Mouse (Mus musculus): ENCODE data around the gene Tbcd. TPM values are rescaled to one million over a fixed set of nuclear protein-coding genes. Genes with fewer than 3 reads are reported as not detected.

Tbcd gene
- total RNA-seq, 2 experiments from 2014 or later = 14.7 to 15.6 TPM

DNA sequence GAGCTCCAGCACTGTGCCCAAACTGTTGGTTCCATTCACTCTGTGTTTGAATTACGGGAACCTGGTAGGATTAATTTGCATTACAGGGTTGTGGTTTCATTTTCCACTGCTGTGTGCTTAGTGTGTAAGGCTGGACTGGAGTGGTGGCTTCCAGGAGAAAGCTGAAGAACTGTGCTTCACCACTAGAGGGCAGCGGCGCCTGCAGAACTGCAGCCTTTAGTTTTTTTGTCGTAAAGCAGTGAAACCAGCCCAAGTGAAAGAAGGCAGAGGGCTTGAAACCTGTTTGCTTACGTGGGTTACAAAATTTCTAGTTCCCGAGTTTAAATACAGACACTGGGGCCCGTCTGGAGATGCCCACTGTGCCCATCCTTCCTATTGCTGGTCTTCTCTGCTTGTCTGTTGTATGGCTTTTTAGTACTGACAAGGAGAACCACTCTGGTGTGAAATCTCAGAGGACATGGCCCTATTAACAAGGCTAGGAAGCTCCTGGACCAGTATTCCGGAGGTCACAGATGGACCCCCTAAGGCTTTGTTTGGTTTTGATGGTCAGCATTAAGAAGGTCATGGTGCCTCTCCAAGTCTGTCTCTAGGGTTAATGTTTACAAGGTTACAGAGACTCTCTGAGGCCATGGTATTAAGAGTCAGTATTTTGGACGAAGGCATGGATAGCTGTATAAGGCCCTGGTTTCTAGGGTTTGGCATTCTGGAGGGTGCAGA is 24.1 kb downstream of the Tbcd start:
- DNase-seq (ENCODE audit: low spot score) = peak; percentile 72

- no peak for DNase-seq (ENCODE audit: low spot score)
Measured at GRCm38 (mm10) chr11:121479476-121480203, 27.9 kb downstream of the Tbcd start.

DNA sequence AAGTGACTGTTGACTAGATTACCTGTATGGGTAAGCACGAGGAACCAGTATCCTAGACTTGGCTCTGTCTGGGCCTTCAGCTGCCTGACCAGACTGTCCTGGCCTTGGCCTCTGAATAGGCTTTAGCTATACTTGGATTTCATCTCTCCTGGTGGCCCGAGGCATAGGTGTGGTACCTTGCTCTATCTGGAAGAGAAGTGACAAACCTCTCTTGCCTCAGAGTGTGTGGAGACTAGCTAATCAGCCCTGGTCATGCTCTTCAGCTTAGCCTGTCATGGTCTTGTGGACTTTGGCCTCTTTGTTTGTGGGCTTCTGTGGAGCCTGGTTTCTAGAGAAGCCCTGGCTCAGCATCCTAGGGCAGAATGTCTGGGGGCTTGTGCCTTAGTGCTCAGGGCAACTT is 29.4 kb downstream of the Tbcd start:
- no peak for DNase-seq (ENCODE audit: low spot score)

DNA sequence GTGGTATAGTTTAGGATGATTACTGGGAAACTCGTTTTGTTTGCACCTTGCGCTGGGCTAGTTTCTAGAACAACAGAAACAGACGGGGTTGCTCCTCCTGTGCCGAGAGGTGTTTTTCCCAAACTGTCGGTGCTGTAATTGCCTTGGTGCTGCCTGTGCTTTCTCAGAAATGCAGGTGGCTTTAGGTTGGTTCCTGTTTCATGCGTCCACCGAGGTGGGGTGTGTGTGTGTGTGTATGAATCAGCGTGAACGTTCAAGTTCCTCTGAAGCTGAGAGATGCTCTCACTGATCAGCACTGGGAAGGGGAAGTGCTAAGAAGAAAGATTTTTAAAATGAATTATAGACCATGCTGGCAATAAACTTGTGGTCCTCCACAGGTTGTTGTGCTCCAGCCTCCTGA is 34.1 kb downstream of the Tbcd start:
- DNase-seq (ENCODE audit: low spot score) = no peak

DNA sequence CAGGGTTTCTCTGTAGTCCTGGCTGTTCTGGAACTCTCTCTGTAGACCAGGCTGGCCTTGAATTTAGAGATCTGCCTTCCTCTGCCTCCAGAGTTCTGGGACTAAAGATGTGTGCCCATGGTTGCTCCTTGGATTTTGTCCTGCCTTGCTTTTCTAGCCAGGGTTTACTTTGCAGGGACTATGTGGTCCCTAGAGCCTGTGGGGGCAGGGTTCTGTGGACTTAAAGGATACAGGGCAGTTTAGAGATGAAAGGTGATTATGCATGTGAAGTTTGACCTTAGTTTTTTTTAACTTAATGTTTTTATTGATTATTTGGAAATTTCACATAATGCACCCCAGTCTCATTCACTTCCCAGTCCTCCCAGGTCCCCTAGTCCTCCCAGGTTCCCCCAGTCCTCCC is 38.9 kb downstream of the Tbcd start:
- DNase-seq (ENCODE audit: low spot score) = no peak

DNA sequence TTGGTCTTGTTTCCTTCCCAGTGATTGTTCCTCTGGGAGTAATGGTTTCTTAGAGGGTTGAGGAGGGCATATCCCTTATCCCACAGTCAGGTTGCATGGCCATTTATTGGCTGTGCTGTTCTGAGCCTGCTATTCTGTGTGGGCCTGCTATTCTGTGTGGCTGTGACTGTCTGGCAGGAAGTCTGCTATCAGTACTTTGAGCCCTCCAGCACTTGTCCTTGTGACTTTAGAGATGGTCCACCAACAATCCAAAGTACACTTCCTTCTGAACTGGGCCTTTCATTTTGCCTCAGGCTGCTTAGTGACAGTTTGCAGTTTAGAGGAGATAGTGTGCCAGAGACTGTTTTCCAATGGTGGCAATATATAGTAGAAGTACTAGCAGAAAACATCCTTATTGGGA is 48.8 kb downstream of the Tbcd start:
- DNase-seq (ENCODE audit: low spot score) = no peak

- no peak for DNase-seq (ENCODE audit: low spot score)
Measured at GRCm38 (mm10) chr11:121501525-121501924, 49.8 kb downstream of the Tbcd start.

- no peak for DNase-seq (ENCODE audit: low spot score)
Measured at GRCm38 (mm10) chr11:121502000-121502860, 50.5 kb downstream of the Tbcd start.

DNA sequence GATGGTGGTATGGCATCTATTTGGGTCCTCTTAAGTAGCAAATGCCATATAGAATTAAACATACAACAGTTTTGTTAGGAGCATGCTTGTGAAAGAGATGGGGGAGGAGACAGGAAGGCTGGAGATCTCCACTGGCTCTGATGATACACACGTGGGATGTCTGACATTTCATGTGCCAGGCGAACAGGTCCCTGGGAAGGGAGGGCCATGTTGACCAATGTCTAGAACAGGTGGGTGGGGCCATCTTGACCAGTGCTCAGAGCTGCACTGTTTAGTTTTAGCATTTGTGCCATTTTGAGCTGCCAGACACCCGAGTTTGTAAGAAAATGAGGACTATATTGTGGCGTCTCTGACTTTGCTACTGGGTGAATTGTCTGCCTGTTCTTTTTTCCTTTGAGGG is 56.7 kb downstream of the Tbcd start:
- no peak for DNase-seq (ENCODE audit: low spot score)

- no peak for DNase-seq (ENCODE audit: low spot score)
Measured at GRCm38 (mm10) chr11:121510512-121511246, 58.9 kb downstream of the Tbcd start.

GRCm38 (mm10) chr11:121512896-121513572 is 61.3 kb downstream of the Tbcd start:
- no peak for DNase-seq (ENCODE audit: low spot score)

GRCm38 (mm10) chr11:121515996-121516395 is 64.2 kb downstream of the Tbcd start:
- no peak for DNase-seq (ENCODE audit: low spot score)

GRCm38 (mm10) chr11:121516906-121517305 is 65.2 kb downstream of the Tbcd start:
- DNase-seq (ENCODE audit: low spot score) = no peak

GRCm38 (mm10) chr11:121517687-121518465 is 66.1 kb downstream of the Tbcd start:
- DNase-seq (ENCODE audit: low spot score) = peak; percentile 16

DNA sequence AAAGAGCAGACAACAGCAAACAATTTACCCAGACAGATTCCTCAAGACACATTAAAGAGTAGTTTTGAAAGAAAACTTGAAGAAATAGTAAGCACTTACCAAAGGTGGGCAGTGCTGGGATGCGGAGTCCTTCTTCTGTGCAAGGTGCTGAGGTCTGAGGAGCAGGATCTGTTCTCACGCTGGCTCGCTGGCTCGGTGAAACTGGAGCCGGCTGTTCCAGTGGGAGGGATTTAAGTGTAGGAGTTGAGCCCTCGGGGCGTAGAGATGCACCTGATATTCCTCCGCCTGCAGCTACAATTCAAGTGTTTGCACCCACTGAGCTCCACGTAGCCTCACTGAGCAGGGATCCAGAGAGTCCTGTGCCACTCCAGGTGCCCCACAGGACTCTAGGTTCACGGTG is 67.4 kb downstream of the Tbcd start, which contains the start of gene Zfp750:
TSS of gene Zfp750 (minus strand) at position 203 of the 400 bp plus-strand sequence.
- peak; percentile 12 for DNase-seq (ENCODE audit: low spot score)

GRCm38 (mm10) chr11:121519703-121520102 is 68.0 kb downstream of the Tbcd start:
- no peak for DNase-seq (ENCODE audit: low spot score)

DNA sequence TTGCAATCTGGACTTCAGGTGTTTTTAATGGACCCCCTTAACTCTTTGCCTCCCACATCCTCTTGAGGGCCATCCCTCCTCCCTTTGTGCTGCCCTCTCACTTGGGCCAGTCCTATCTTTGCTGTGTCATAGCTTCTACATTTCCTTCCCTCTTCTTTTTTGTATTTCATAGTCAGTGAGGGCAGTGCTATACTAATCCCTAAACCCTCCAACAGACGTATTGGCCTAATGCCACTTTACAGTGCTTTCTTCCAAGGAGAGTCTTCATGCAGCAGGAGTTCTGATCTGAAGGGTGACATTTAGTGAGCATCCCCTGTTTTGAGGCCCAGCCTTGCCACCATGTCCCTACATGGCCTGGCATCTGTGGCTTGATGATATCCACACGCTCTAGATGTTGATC is 69.0 kb downstream of the Tbcd start:
- no peak for DNase-seq (ENCODE audit: low spot score)

DNA sequence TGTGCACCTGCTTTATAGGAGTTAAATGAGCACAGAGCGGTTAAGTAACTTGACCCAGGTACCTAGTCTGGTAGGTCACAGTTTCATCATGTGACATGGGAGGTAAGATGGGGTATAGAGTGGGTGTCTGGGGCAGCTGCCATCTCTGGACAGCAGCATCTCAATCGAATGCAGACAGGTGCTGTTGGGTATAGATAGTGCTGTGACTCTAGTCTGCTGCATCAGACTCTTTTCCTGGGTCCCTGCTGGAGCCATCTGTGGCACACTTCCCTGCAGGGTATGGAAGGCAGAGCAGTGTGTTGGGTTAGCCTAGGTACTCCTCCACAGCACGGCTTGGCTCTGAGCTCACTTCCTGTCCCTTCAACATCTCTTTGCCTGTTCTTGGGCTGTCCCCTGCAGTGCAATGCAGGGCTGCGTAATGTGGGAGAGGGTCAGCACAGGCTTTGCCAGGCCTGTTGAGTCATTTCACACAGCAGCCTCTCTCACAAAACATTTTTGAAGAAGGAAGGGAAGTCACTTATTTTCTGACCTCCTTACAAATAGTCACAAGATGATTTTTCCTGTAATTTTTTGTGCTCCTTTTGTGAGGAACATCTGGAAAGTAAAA is 70.5 kb downstream of the Tbcd start:
- no peak for DNase-seq (ENCODE audit: low spot score)

GRCm38 (mm10) chr11:121524191-121524590 is 72.4 kb downstream of the Tbcd start:
- DNase-seq (ENCODE audit: low spot score) = no peak

GRCm38 (mm10) chr11:121529747-121530146 is 78.0 kb downstream of the Tbcd start:
- no peak for DNase-seq (ENCODE audit: low spot score)
